In the genomic region with DNA sequence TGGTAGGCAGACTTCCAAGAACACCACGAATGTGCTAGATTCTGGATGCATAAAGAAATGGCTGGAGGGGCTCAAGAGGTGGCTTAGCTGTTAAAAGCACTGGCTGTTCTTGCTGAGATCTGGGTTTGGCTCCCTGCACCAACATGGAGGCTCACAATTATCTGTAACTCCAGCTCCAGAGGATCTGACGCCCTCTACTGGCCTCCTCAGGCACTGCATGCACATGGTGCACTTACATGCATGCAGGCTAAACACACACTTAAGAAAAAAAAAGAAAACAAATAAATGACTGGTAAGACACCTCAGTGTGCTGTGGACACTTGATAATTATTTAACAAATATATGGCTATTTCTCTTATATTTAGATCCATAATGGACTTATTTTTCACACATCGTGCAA, we compare ENCODE assay signal across 15 mouse cellular contexts.
A peak's percentile ranks its signal among the peaks of the same experiment; 100 is the strongest.
DNase-seq lines count a peak whose midpoint lies in the region; ATAC-seq and TF ChIP-seq lines count a peak whose summit lies in the region.
"Had no signal": no experiment of that assay in that cellular context is flagged by ENCODE, and none has a peak within 500 bp of the region (broad histone marks: within the 10 kb centered on the region; RNA-seq: fewer than 3 reads in every experiment).

No protein-coding gene starts in this region.

- no peaks in the 10 kb centered on the region for H3K9me3 ChIP-seq in hindbrain, postnatal 0 days (ENCODE audit: low read length)
- H3K9me3 ChIP-seq in hindbrain, embryonic 12.5 days (replicated peaks): no peaks in the 10 kb centered on the region
- no peaks in the 10 kb centered on the region for H3K9me3 ChIP-seq in midbrain, postnatal 0 days (ENCODE audit: low read length)
- H3K9me3 ChIP-seq in midbrain, embryonic 15.5 days: no peaks in the 10 kb centered on the region
- H3K9me3 ChIP-seq in stomach, postnatal 0 days (ENCODE audit: control insufficient read depth, low read length): no peaks in the 10 kb centered on the region
- H3K9me3 ChIP-seq: hindbrain, embryonic 10.5 days; intestine, embryonic 15.5 days had no signal

- H3K27ac ChIP-seq in hindbrain, postnatal 0 days: no peak overlapping the region
- H3K27ac ChIP-seq in hindbrain, embryonic 12.5 days: no peak overlapping the region
- no peak overlapping the region for H3K27ac ChIP-seq in midbrain, postnatal 0 days (ENCODE audit: low read depth, low read length)
- no peak overlapping the region for H3K27ac ChIP-seq in midbrain, embryonic 15.5 days
- H3K27ac ChIP-seq in stomach, postnatal 0 days (replicated peaks): no peak overlapping the region
- H3K27ac ChIP-seq: hindbrain, embryonic 10.5 days; intestine, embryonic 15.5 days had no signal

- H3K4me3 ChIP-seq in hindbrain, postnatal 0 days (ENCODE audit: low read length): no peak overlapping the region
- H3K4me3 ChIP-seq in hindbrain, embryonic 12.5 days: no peak overlapping the region
- H3K4me3 ChIP-seq in midbrain, postnatal 0 days (ENCODE audit: low read depth, low read length): no peak overlapping the region
- no peak overlapping the region for H3K4me3 ChIP-seq in midbrain, embryonic 15.5 days
- no peak overlapping the region for H3K4me3 ChIP-seq in stomach, postnatal 0 days (ENCODE audit: low read depth, low read length)
- H3K4me3 ChIP-seq: hindbrain, embryonic 10.5 days; intestine, embryonic 15.5 days had no signal

- 79% methylated on average over 3 of the region's 3 CpGs for whole genome bisulfite sequencing in hindbrain, postnatal 0 days
- 83% methylated on average over 3 of the region's 3 CpGs for WGBS in hindbrain, embryonic 12.5 days
- WGBS in midbrain, postnatal 0 days: 85% methylated on average over 3 of the region's 3 CpGs
- 80% methylated on average over 3 of the region's 3 CpGs for WGBS in midbrain, embryonic 15.5 days
- 75% methylated on average over 3 of the region's 3 CpGs for WGBS in stomach, postnatal 0 days

- DNase-seq in hindbrain, postnatal 0 days (ENCODE audit: low spot score): no peak
- no peak for DNase-seq in midbrain, postnatal 0 days (ENCODE audit: low spot score)
- DNase-seq in R1 (ENCODE audit: low read depth, low spot score): peak; percentile 85
- DNase-seq in stomach, postnatal 0 days (ENCODE audit: low spot score): no peak
- DNase-seq in ovary, adult 18-20 months (ENCODE audit: low spot score): no peak
- DNase-seq in layer of hippocampus, postnatal 10 days (ENCODE audit: low spot score in 2 of 2): no peak
- DNase-seq: cerebellum, postnatal 10 days; liver; midbrain, embryonic 14.5 days had no signal

- no peak for ATAC-seq in hindbrain, postnatal 0 days
- ATAC-seq in hindbrain, embryonic 12.5 days (ENCODE audit: low FRiP score): no peak
- no peak for ATAC-seq in midbrain, postnatal 0 days (ENCODE audit: low FRiP score)
- no peak for ATAC-seq in midbrain, embryonic 15.5 days (replicated peaks)
- ATAC-seq in stomach, postnatal 0 days (ENCODE audit: low FRiP score, low TSS enrichment): no peak
- ATAC-seq: forebrain, embryonic 14.5 days; intestine, embryonic 15.5 days; lung, postnatal 0 days had no signal

- H3K36me3 ChIP-seq in hindbrain, postnatal 0 days (ENCODE audit: insufficient read depth, low read length): no peaks in the 10 kb centered on the region
- H3K36me3 ChIP-seq in hindbrain, embryonic 12.5 days: no peaks in the 10 kb centered on the region
- H3K36me3 ChIP-seq in midbrain, postnatal 0 days (ENCODE audit: insufficient read depth, low read length): no peaks in the 10 kb centered on the region
- H3K36me3 ChIP-seq in midbrain, embryonic 15.5 days (replicated peaks): no peaks in the 10 kb centered on the region
- no peaks in the 10 kb centered on the region for H3K36me3 ChIP-seq in stomach, postnatal 0 days (ENCODE audit: control insufficient read depth, insufficient read depth, low read length)
- H3K36me3 ChIP-seq: hindbrain, embryonic 10.5 days; intestine, embryonic 15.5 days had no signal

- H3K4me1 ChIP-seq in hindbrain, postnatal 0 days (ENCODE audit: insufficient read depth, low read length): no peaks in the 10 kb centered on the region; the same call in 1 of the 2 replicates
- peaks cover 5% of the 10 kb centered on the region for H3K4me1 ChIP-seq in hindbrain, embryonic 12.5 days
- no peaks in the 10 kb centered on the region for H3K4me1 ChIP-seq in midbrain, postnatal 0 days (ENCODE audit: insufficient read depth, low read length)
- H3K4me1 ChIP-seq in midbrain, embryonic 15.5 days: no peaks in the 10 kb centered on the region
- no peaks in the 10 kb centered on the region for H3K4me1 ChIP-seq in stomach, postnatal 0 days (replicated peaks; ENCODE audit: control insufficient read depth, insufficient read depth)
- H3K4me1 ChIP-seq: intestine, embryonic 15.5 days had no signal

- TF ChIP-seq EP300 in stomach, postnatal 0 days (optimal IDR thresholded peaks at IDR 0.05): no peak

- no peak overlapping the region for H3K4me2 ChIP-seq in hindbrain, postnatal 0 days (ENCODE audit: low read depth, low read length)
- H3K4me2 ChIP-seq in hindbrain, embryonic 12.5 days (replicated peaks): no peak overlapping the region
- H3K4me2 ChIP-seq in midbrain, postnatal 0 days (ENCODE audit: low read depth, low read length, poor library complexity, severe bottlenecking): no peak overlapping the region
- H3K4me2 ChIP-seq in midbrain, embryonic 15.5 days: no peak overlapping the region
- H3K4me2 ChIP-seq in stomach, postnatal 0 days (replicated peaks; ENCODE audit: low read depth): no peak overlapping the region
- H3K4me2 ChIP-seq: intestine, embryonic 15.5 days had no signal

- H3K9ac ChIP-seq in hindbrain, postnatal 0 days (replicated peaks; ENCODE audit: low read length): no peak overlapping the region
- H3K9ac ChIP-seq in hindbrain, embryonic 12.5 days: no peak overlapping the region
- H3K9ac ChIP-seq in midbrain, postnatal 0 days (replicated peaks; ENCODE audit: low read length, poor library complexity, severe bottlenecking): no peak overlapping the region
- H3K9ac ChIP-seq in midbrain, embryonic 15.5 days: no peak overlapping the region
- no peak overlapping the region for H3K9ac ChIP-seq in stomach, postnatal 0 days (ENCODE audit: low read length)
- H3K9ac ChIP-seq: intestine, embryonic 15.5 days had no signal

- 0 out of 2 replicates have a peak, but pooled peaks have one; percentile 29 for TF ChIP-seq CTCF in hindbrain, postnatal 0 days (IDR thresholded peaks at IDR 0.05; ENCODE audit: low read depth)
- peak; percentile 36 for TF ChIP-seq CTCF in midbrain, postnatal 0 days (IDR thresholded peaks at IDR 0.05)
- peak; percentile 45 for TF ChIP-seq CTCF in stomach, postnatal 0 days (IDR thresholded peaks at IDR 0.05; ENCODE audit: low read depth)

- no peaks in the 10 kb centered on the region for H3K27me3 ChIP-seq in hindbrain, postnatal 0 days (ENCODE audit: insufficient read depth, low read length)
- peaks cover 7% of the 10 kb centered on the region; the same call in 1 of the 2 replicates for H3K27me3 ChIP-seq in hindbrain, embryonic 12.5 days
- H3K27me3 ChIP-seq in midbrain, postnatal 0 days (ENCODE audit: insufficient read depth, low read length): no peaks in the 10 kb centered on the region
- H3K27me3 ChIP-seq in midbrain, embryonic 15.5 days (replicated peaks): no peaks in the 10 kb centered on the region
- no peaks in the 10 kb centered on the region for H3K27me3 ChIP-seq in stomach, postnatal 0 days (ENCODE audit: control insufficient read depth, insufficient read depth, low read length)
- H3K27me3 ChIP-seq: intestine, embryonic 15.5 days had no signal
